Mouse (Mus musculus) forebrain, embryonic 14.5 days (tissue): ENCODE data around the gene Wdr89. TPM values are rescaled to one million over a fixed set of nuclear protein-coding genes. Genes with fewer than 3 reads are reported as not detected.

Experiments used
- ATAC-seq: fragments of 200-750 bp; cut with Nextera tagmentation; 2 replicates; pipeline ENCODE4 v1.8.0; 2017; ENCODE audit warnings: mild to moderate bottlenecking, moderate library complexity
- DNase-seq: peaks from one replicate; pipeline ENCODE4 v3.0.0-alpha.2; 2015; ENCODE audit warnings: low spot score
- H3K27ac ChIP-seq: fragments of 300-500 bp; sonication (generic); 2 replicates; pipeline ENCODE4 v1.5.1; 2014; ENCODE audit warnings: low read depth, mild to moderate bottlenecking, control low read depth, low read length, moderate library complexity
- H3K27me3 ChIP-seq: fragments of 300-500 bp; sonication (generic); replicated peaks from 2 replicates; pipeline ENCODE4 v1.6.1; 2014; ENCODE audit warnings: low read length, control low read depth, mixed read lengths; ENCODE audit not compliant: control insufficient read depth, insufficient read depth
- H3K36me3 ChIP-seq: fragments of 300-500 bp; sonication (generic); 2 replicates; pipeline ENCODE4 v1.6.1; 2014; ENCODE audit warnings: low read length, control low read depth; ENCODE audit not compliant: control insufficient read depth, insufficient read depth
- H3K4me1 ChIP-seq: fragments of 300-500 bp; sonication (generic); 2 replicates; pipeline ENCODE4 v1.6.1; 2014; ENCODE audit warnings: antibody characterized with exemption, low read length, control low read depth; ENCODE audit not compliant: control insufficient read depth, insufficient read depth
- H3K4me2 ChIP-seq: fragments of 300-500 bp; sonication (generic); 2 replicates; pipeline ENCODE4 v1.6.1; 2014; ENCODE audit warnings: mild to moderate bottlenecking, control low read depth, low read length
- H3K4me3 ChIP-seq: fragments of 300-500 bp; sonication (generic); 2 replicates; pipeline ENCODE4 v1.5.1; 2014; ENCODE audit warnings: low read depth, low read length, control low read depth
- H3K9ac ChIP-seq: fragments of 300-500 bp; sonication (generic); 2 replicates; pipeline ENCODE4 v1.6.1; 2014; ENCODE audit warnings: mild to moderate bottlenecking, low read length, control low read depth, moderate library complexity
- H3K9me3 ChIP-seq: fragments of 300-500 bp; sonication (generic); replicated peaks from 2 replicates; pipeline ENCODE4 v1.6.1; 2016; ENCODE audit warnings: low read length, control low read depth, mixed read lengths; ENCODE audit not compliant: control insufficient read depth
- WGBS: fragments of 180-500 bp; shearing (Covaris S2); extraction: QIAGEN DNeasy Blood & Tissue Kit; methylation state at CpG from one replicate; pipeline ENCODE4 v1.1.7; 2014; 5-methylcytosine and 5-hydroxymethylcytosine counted together
- polyA plus RNA-seq: library from polyadenylated mRNA; unstranded; fragments of >200 nt; fragmentation: Nextera tagmentation; extraction: Ambion mirVana; gene quantifications from 2 replicates; pipeline ENCODE4 v1.2.1, GENCODE M21; 2014

Gene Wdr89
- polyA plus RNA-seq, 1 experiment from 2014 or later, result 6.6 TPM

GRCm38 (mm10) chr12:75662376-75662775 lies 7.0 kb downstream of the Wdr89 start:
- ATAC-seq (no peak), DNase-seq (no peak)
- Histone ChIP-seq H3K4me3 (no peak overlapping the region), H3K27me3 (no peaks in the 10 kb centered on the region), H3K27ac (no peak overlapping the region), H3K36me3 (no peaks in the 10 kb centered on the region), H3K9me3 (no peaks in the 10 kb centered on the region), H3K4me2 (no peak overlapping the region), H3K9ac (no peak overlapping the region), H3K4me1 (peaks cover 2% of the 10 kb centered on the region; the same call in 1 of the 2 replicates)
- WGBS, result 91% methylated on average over 1 of the region's 1 CpGs

- Histone ChIP-seq H3K4me1 (no peaks in the 10 kb centered on the region), H3K27me3 (no peaks in the 10 kb centered on the region), H3K4me2 (no peak overlapping the region), H3K4me3 (no peak overlapping the region), H3K27ac (no peak overlapping the region), H3K9me3 (no peaks in the 10 kb centered on the region), H3K36me3 (no peaks in the 10 kb centered on the region), H3K9ac (no peak overlapping the region)
- WGBS, result 67% methylated on average over 6 of the region's 6 CpGs
- ATAC-seq, result no peak
- DNase-seq, result no peak
Measured at GRCm38 (mm10) chr12:75658403-75658802, 10.9 kb downstream of the Wdr89 start.

GRCm38 (mm10) chr12:75656580-75656979 lies 12.8 kb downstream of the Wdr89 start:
- peak; percentile 53 for DNase-seq
- no peaks in the 10 kb centered on the region for H3K27me3 ChIP-seq
- H3K9me3 ChIP-seq, result no peaks in the 10 kb centered on the region
- peak; percentile 61; the same call in 1 of the 2 replicates for ATAC-seq
- 28% methylated on average over 3 of the region's 3 CpGs for WGBS
- H3K4me3 ChIP-seq, result no peak overlapping the region
- no peak overlapping the region for H3K9ac ChIP-seq
- no peak overlapping the region for H3K4me2 ChIP-seq
- H3K4me1 ChIP-seq, result no peaks in the 10 kb centered on the region
- no peak overlapping the region for H3K27ac ChIP-seq
- no peaks in the 10 kb centered on the region for H3K36me3 ChIP-seq

GRCm38 (mm10) chr12:75654247-75654801 lies 15.0 kb downstream of the Wdr89 start:
- Histone ChIP-seq H3K9ac (no peak overlapping the region), H3K36me3 (no peaks in the 10 kb centered on the region), H3K4me2 (no peak overlapping the region), H3K27me3 (no peaks in the 10 kb centered on the region), H3K4me3 (no peak overlapping the region), H3K27ac (no peak overlapping the region), H3K9me3 (no peaks in the 10 kb centered on the region), H3K4me1 (no peaks in the 10 kb centered on the region)
- no peak for ATAC-seq
- no peak for DNase-seq
- 88% methylated on average over 3 of the region's 3 CpGs for WGBS

GRCm38 (mm10) chr12:75649706-75650093 lies 19.6 kb downstream of the Wdr89 start:
- H3K9ac ChIP-seq, result no peak overlapping the region
- ATAC-seq, result no peak
- no peak overlapping the region for H3K27ac ChIP-seq
- no peaks in the 10 kb centered on the region for H3K4me1 ChIP-seq
- no peak for DNase-seq
- no peaks in the 10 kb centered on the region for H3K36me3 ChIP-seq
- H3K4me2 ChIP-seq, result no peak overlapping the region
- WGBS, result 52% methylated on average over 2 of the region's 2 CpGs
- no peaks in the 10 kb centered on the region for H3K27me3 ChIP-seq
- no peaks in the 10 kb centered on the region for H3K9me3 ChIP-seq
- H3K4me3 ChIP-seq, result no peak overlapping the region

- 34% methylated on average over 12 of the region's 12 CpGs for WGBS
Measured at GRCm38 (mm10) chr12:75649058-75649705, 20.2 kb downstream of the Wdr89 start.

GRCm38 (mm10) chr12:75648281-75648680 lies 21.1 kb downstream of the Wdr89 start:
- no peak overlapping the region for H3K27ac ChIP-seq

More at GRCm38 (mm10) chr12:75649058-75649705, 20.2 kb downstream of the Wdr89 start:
- Histone ChIP-seq H3K4me3 (no peak overlapping the region), H3K27me3 (no peaks in the 10 kb centered on the region), H3K36me3 (no peaks in the 10 kb centered on the region), H3K27ac (no peak overlapping the region; the same call in 1 of the 2 replicates), H3K4me1 (no peaks in the 10 kb centered on the region), H3K4me2 (no peak overlapping the region), H3K9me3 (no peaks in the 10 kb centered on the region), H3K9ac (no peak overlapping the region; the same call in 1 of the 2 replicates)
- DNase-seq, result peak; percentile 79
- ATAC-seq, result peak; percentile 77

GRCm38 (mm10) chr12:75647663-75648062 lies 21.7 kb downstream of the Wdr89 start:
- Histone ChIP-seq H3K4me2 (no peak overlapping the region), H3K36me3 (no peaks in the 10 kb centered on the region), H3K4me3 (no peak overlapping the region), H3K4me1 (no peaks in the 10 kb centered on the region), H3K9ac (no peak overlapping the region), H3K27me3 (no peaks in the 10 kb centered on the region), H3K9me3 (no peaks in the 10 kb centered on the region), H3K27ac (no peak overlapping the region)
- WGBS, result 86% methylated on average over 2 of the region's 2 CpGs
- ATAC-seq (no peak), DNase-seq (no peak)

More at GRCm38 (mm10) chr12:75648281-75648680, 21.1 kb downstream of the Wdr89 start:
- H3K27me3 ChIP-seq, result no peaks in the 10 kb centered on the region
- no peaks in the 10 kb centered on the region for H3K9me3 ChIP-seq
- H3K4me3 ChIP-seq, result no peak overlapping the region
- DNase-seq (no peak), ATAC-seq (no peak)
- 58% methylated on average over 12 of the region's 12 CpGs for WGBS
- no peaks in the 10 kb centered on the region for H3K36me3 ChIP-seq
- no peak overlapping the region for H3K4me2 ChIP-seq
- no peaks in the 10 kb centered on the region for H3K4me1 ChIP-seq
- no peak overlapping the region for H3K9ac ChIP-seq

- H3K4me2 ChIP-seq, result no peak overlapping the region
- H3K9me3 ChIP-seq, result no peaks in the 10 kb centered on the region
- ATAC-seq (no peak), DNase-seq (no peak)
- 95% methylated on average over 1 of the region's 1 CpGs for WGBS
- H3K4me3 ChIP-seq, result no peak overlapping the region
- H3K9ac ChIP-seq, result no peak overlapping the region
- H3K36me3 ChIP-seq, result no peaks in the 10 kb centered on the region
- no peaks in the 10 kb centered on the region for H3K4me1 ChIP-seq
- no peak overlapping the region for H3K27ac ChIP-seq
- H3K27me3 ChIP-seq, result no peaks in the 10 kb centered on the region
Measured at GRCm38 (mm10) chr12:75645780-75646179, 23.6 kb downstream of the Wdr89 start.
